Mouse (Mus musculus): ENCODE measurements at regions not wholly inside any gene's neighbourhood (a gene's known extent, or its start where the extent isn't known, plus 50 kb on each side); places are given as distances from the start of the nearest gene placed in this dataset.

DNA sequence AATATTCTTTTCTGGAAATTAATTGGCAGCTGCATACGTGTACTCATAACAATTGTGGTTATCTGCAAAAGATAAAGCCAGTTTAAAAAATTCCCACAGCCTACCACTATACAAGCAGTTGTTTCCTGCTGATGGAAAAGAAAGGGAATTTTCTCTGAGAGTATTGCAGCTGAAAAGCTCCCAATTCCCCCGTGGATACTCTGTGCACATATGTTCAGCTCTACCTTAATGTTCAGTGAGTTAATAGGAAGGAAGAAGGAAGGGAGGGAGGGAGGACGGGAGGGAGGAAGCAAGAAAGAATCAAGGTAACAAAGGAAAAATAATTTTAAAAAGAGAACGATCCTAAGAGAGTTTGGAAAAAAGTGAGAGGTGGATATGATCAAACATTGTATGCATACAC lies 1333.9 kb upstream of the Slc10a2 start:
- TF ChIP-seq CTCF (IDR thresholded peaks at IDR 0.05; ENCODE audit: extremely low read depth, insufficient read length, insufficient replicate concordance, low read depth, low read length) (no peak), POLR2A (IDR thresholded peaks at IDR 0.05; ENCODE audit: low read depth, low read length) (no peak)
